Mouse (Mus musculus) lung, adult 18-20 months (tissue): ENCODE results near the gene Plxna4.

Source experiments
- DNase-seq, 2 experiments: peaks; one replicate each; pipeline ENCODE4 v3.0.0; 2022; ENCODE audit warnings: mixed read lengths in 2 of 2

The Plxna4 gene

DNA sequence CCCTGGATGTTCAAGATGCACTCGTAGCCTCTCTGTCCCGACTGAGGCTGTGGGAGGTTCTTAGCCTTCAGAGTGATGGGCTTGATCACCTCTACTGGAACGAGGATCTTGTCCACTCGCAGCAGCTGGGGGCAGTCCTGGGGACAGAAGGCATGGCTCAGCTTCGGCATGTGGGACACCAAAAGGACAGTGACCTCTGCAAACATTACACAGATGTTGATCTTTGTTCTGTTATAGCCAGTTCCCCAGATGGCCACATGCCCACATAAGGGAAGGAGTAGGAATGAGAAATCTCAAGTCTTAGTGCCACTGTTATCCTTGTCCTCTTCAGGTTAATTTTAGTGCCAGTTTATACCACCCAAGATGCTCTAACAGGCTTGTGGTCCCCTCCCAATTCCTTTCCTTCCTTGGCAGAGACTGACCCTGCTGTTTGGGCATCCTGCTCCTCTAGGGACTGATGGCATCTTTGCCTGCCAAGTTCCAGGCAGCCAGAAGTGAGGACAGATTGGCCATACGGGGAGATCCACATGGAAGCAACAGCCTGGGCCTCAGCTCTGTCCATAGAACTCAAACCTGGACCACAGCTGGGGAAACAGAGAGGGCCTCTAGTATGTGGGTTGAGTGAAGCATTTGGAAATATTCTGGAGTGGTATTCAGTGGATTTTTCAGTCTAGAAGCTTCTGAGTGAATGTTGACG, 363.8 kb downstream of the Plxna4 start:
- DNase-seq = no peak

DNA sequence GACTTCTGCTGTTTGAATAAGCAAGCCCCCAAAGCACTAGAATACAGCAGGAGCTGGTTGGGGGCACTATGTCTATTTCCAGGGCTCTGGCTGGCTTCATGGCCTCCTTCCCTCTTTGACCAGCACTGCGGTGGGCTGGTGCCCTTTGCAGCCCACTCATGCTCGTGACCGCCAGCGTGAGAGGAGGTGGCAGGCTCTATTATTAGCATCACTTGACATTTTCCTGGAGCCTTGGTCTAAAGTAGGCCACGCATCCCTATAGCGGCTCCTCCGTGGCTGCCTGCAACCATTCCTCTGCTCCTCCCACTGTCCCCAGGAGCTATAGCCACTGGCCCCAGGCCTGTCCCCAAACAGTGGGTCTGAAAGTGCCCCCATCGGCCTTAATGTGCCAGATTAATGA, 367.2 kb downstream of the Plxna4 start:
- no peak for DNase-seq

GRCm38 (mm10) chr6:32218544-32218943, 369.4 kb downstream of the Plxna4 start:
- DNase-seq = no peak

GRCm38 (mm10) chr6:32212439-32212838, 375.6 kb downstream of the Plxna4 start:
- no peak for DNase-seq

GRCm38 (mm10) chr6:32210139-32210538, 377.9 kb downstream of the Plxna4 start:
- DNase-seq = no peak

GRCm38 (mm10) chr6:32208951-32209350, 379.0 kb downstream of the Plxna4 start:
- DNase-seq = no peak

GRCm38 (mm10) chr6:32204253-32204652, 383.7 kb downstream of the Plxna4 start:
- no peak for DNase-seq

GRCm38 (mm10) chr6:32203389-32203788, 384.6 kb downstream of the Plxna4 start:
- no peak for DNase-seq

- DNase-seq = no peak
Observed at GRCm38 (mm10) chr6:32202664-32203192, 385.3 kb downstream of the Plxna4 start.

DNA sequence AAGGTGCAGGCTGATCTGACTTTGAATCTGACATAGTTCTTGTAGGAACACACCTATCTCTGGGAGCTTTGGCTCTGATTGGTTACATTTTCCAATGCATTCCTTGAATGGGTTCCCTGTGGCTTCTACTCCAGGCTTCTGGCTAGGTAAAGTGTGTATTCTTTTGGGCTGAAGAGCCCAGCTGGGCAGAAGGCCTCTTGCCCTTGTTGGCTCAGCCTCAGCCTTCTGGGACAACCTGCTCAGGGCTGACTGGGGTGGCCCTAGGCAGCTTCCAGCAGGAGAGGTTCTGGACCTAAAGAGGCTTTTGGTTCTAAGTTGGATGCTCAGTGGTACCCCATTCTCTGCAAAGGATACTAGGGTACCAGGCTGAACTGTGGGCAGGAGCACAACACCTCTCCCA, 386.5 kb downstream of the Plxna4 start:
- DNase-seq = no peak

DNA sequence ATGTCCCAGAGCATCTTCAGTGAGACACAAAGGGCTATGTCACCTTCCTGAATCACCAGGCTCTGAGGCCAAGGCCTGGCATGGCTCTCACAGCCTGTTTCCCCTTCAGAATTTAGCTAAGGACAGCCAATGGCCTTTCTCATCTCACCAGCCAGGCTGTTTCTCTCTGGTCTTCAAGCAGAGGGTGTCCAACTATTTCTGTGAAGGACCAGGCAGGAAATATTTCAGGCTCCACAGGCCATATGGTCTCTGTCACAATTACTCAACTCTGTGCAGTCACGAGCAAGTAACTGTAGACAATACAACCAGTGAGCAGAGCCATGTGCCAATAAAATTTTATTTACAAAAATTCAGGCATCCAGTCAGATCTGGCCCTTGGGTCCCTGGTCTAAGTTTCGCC, 388.4 kb downstream of the Plxna4 start:
- peak; percentile 25 to 41 for DNase-seq

DNA sequence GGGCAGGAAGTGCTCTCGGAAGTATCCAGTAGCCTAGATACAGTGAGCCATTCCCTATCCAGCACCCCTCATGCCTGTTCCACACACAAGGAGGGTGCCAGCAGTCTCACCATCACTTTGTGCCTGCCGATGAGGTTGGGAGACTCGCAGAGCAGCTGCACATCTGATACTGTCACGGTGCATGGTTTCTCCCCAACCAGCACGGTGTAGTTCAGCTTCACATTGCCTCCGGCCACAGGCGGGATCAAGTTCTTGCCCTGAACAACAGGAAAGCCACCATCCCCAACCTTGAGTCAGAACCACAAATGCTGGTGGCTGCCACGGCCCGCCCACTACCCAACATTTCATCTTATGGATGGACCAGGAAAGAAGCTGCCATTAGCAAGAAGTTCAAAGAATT, 391.1 kb downstream of the Plxna4 start:
- DNase-seq = no peak

GRCm38 (mm10) chr6:32193046-32193445, 394.9 kb downstream of the Plxna4 start:
- no peak for DNase-seq

- no peak for DNase-seq
Observed at GRCm38 (mm10) chr6:32184402-32184985, 403.5 kb downstream of the Plxna4 start.

- no peak for DNase-seq
Observed at GRCm38 (mm10) chr6:32183651-32184185, 404.3 kb downstream of the Plxna4 start.

GRCm38 (mm10) chr6:32180012-32180358, 408.0 kb downstream of the Plxna4 start:
- DNase-seq = no peak

DNA sequence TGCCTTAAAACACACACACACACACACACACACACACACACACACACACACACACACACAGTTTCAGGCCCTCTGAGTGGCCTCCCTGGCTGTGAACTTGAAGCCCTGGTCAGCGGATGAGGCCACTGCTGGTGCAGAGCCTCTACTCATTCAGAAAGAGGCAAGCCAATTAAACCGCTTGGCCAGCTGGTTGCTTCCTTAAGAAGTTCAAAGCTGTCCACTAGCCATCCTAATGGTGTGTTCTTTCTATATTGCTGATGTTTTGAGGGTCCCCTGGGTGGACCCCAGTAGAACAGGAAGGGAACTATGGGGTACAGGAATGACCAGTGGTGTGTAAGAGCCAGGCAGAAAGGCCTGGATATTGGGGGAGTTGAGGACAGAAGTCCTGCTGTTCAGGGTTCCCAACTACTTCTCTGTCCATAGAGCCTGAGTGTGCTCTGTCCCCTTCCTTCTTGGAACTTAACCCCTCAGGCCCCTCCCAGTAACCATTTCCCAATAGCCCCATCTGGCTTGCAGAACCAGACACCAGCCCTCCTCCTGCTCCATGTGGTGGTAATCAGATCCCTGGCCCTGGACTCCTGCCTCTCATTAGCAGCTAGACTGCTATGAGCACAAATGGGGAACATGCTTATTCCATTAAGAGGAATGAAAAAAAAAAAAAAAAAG, 408.5 kb downstream of the Plxna4 start:
- peak; percentile 27 to 51 for DNase-seq

- DNase-seq = no peak
Observed at GRCm38 (mm10) chr6:32177905-32178304, 410.1 kb downstream of the Plxna4 start.

GRCm38 (mm10) chr6:32167725-32168124, 420.3 kb downstream of the Plxna4 start:
- DNase-seq = peak; percentile 49 to 72

- no peak for DNase-seq
Observed at GRCm38 (mm10) chr6:32160370-32160769, 427.6 kb downstream of the Plxna4 start.

DNA sequence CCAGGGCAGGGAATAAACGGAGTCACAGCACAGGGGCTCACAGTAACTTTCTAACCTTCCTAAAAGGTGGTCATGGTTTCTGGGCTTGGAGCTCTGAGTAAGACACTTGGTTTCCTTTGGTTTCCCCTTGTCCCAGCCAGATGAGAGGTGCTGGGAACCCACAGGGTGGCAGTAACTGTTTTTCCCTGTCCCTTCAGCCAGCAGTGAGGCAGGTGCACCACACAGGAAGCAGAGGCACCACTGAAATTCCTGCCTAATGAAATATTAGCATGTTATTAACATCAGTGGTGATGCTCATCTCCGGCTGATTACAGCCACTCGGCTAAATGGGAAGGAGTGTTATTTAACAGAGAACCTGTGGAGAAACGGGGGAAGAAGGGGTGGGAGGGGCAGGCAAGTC, 428.1 kb downstream of the Plxna4 start:
- no peak for DNase-seq

- DNase-seq = no peak
Observed at GRCm38 (mm10) chr6:32158347-32158746, 429.6 kb downstream of the Plxna4 start.

DNA sequence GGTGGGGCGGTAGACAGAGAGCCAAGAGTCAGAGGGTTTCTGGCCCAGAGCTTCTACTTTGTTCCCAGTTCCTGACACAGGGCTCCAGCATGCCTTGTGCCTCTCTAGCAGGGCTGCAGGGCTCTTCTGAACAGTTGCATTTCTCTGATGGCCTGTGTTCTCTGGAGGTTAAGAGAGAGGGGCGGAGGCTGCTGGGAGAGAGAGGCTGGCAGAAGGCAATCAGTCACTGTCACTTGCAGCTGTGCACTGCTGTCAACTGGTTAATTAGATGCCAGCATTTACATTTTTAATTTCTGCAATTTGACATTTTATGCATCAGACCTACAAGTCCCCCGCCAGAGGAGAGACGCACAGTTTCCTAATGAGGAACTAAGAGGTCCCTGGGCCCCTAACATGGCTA, 434.8 kb downstream of the Plxna4 start:
- DNase-seq = no peak

- no peak for DNase-seq
Observed at GRCm38 (mm10) chr6:32150836-32151235, 437.2 kb downstream of the Plxna4 start.
